Mouse (Mus musculus): ENCODE measurements at regions not wholly inside any gene's neighbourhood (a gene's known extent, or its start where the extent isn't known, plus 50 kb on each side); places are given as distances from the start of the nearest gene placed in this dataset.

DNA sequence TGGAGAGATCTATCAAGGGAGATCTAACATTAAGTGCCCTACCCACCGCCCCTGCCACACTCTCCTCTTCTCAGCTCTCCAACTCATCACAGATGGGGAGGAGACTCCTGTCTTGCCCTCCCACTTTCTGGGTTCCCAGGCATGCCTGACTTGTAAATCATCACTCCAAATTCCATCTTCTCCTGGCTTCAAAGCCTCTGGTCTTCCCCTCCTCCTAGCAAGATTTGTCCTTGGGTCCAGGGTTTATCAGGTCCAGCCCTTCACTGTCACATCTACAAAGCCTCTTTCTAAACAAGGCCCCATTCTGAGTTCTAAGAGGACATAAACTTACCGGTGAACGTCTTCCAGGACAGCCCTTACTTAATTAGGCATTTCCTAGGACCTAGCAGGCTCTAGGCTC lies 73.3 kb upstream of the Col5a1 start:
- no peaks in the 10 kb centered on the region for H3K4me1 ChIP-seq
- H3K9me3 ChIP-seq, result peaks cover 20% of the 10 kb centered on the region
- H3K4me3 ChIP-seq (replicated peaks), result no peak overlapping the region
- peaks cover 12% of the 10 kb centered on the region for H3K27me3 ChIP-seq (replicated peaks)
- TF ChIP-seq FLI1 (IDR thresholded peaks at IDR 0.05; ENCODE audit: low read length) (no peak), GATA1 (IDR thresholded peaks at IDR 0.05; ENCODE audit: borderline replicate concordance, low read length) (no peak)
- H3K36me3 ChIP-seq (replicated peaks; ENCODE audit: low read length), result no peaks in the 10 kb centered on the region

DNA sequence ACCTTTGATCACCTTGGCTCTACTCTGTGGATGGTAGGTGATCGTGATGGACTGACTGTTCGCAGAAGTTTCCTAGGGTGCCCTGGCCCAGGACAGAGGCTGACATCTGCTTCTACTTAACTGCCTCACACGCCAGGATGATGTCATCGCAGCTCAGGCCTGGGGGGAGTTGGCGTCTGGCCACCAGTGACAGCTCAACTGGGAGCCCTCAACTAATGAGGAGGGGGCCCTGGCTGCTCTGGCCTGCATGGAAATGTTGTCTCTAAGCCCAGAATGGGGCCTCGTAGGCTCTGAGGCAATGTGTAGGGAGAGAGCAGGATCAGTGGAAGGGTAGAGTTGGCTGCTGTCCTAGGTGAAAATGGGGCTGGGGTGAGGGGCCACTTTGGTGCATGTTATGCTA lies 72.9 kb upstream of the Col5a1 start:
- peaks cover 15% of the 10 kb centered on the region for H3K27me3 ChIP-seq (replicated peaks)
- no peaks in the 10 kb centered on the region for H3K36me3 ChIP-seq (replicated peaks; ENCODE audit: low read length)
- no peak for TF ChIP-seq GATA1 (IDR thresholded peaks at IDR 0.05; ENCODE audit: borderline replicate concordance, low read length)
- peaks cover 17% of the 10 kb centered on the region for H3K9me3 ChIP-seq
- H3K4me1 ChIP-seq, result no peaks in the 10 kb centered on the region
- no peak overlapping the region for H3K4me3 ChIP-seq (replicated peaks)

DNA sequence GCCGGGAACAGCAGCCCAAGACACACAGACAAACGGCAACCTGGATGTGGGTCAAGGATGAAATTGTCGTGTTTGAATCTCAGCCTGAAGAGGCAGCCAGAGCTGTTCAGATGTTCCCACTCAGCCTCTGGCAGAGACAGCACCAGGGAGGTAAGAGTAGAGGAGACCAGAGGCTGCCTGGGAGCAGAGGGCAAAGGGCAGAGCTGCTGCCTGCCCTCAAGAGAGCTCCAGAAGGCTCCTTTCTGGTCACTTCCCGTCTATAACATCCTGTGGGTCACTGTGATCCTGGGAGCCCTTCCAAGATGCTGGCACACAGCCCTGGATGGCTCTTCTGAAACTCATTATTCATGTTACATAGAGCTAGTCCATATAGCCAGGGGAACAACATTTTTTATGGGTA lies 67.6 kb upstream of the Col5a1 start:
- TF ChIP-seq GATA1 (IDR thresholded peaks at IDR 0.05; ENCODE audit: borderline replicate concordance, low read length) (no peak), FLI1 (IDR thresholded peaks at IDR 0.05; ENCODE audit: low read length) (no peak)
- Histone ChIP-seq H3K36me3 (replicated peaks; ENCODE audit: low read length) (no peaks in the 10 kb centered on the region), H3K4me3 (replicated peaks) (no peak overlapping the region), H3K9me3 (peaks cover 13% of the 10 kb centered on the region), H3K4me1 (no peaks in the 10 kb centered on the region), H3K27me3 (replicated peaks) (peaks cover 34% of the 10 kb centered on the region)

DNA sequence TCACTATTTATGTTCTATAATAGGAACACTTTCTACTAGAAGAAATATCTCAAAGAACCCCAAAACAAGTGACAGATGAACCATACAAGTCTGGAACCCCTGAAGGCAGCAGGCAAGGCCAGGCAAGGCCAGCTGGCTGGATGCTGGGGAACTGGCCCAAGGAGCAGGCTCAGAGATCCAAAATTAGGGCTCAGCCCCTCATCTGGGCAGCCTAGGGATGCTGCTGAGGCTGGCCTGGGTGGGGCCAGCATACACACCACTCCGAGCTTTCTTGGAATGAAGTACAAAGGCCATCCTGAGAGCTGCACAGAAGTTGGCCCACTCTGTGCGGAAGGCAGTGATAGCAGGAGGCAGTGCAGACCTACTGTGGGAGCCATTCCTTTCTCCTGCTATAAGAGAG lies 59.4 kb upstream of the Col5a1 start:
- Histone ChIP-seq H3K4me3 (replicated peaks) (no peak overlapping the region), H3K27me3 (replicated peaks) (peaks cover 54% of the 10 kb centered on the region), H3K36me3 (replicated peaks; ENCODE audit: low read length) (no peaks in the 10 kb centered on the region), H3K4me1 (no peaks in the 10 kb centered on the region), H3K9me3 (no peaks in the 10 kb centered on the region)
- no peak for TF ChIP-seq FLI1 (IDR thresholded peaks at IDR 0.05; ENCODE audit: low read length)
- TF ChIP-seq GATA1 (IDR thresholded peaks at IDR 0.05; ENCODE audit: borderline replicate concordance, low read length), result no peak

GRCm38 (mm10) chr2:27827582-27827981 lies 58.6 kb upstream of the Col5a1 start:
- H3K4me3 ChIP-seq (replicated peaks), result no peak overlapping the region
- TF ChIP-seq GATA1 (IDR thresholded peaks at IDR 0.05; ENCODE audit: borderline replicate concordance, low read length) (no peak), FLI1 (IDR thresholded peaks at IDR 0.05; ENCODE audit: low read length) (no peak)
- H3K4me1 ChIP-seq, result no peaks in the 10 kb centered on the region
- H3K27me3 ChIP-seq (replicated peaks), result peaks cover 55% of the 10 kb centered on the region
- no peaks in the 10 kb centered on the region for H3K9me3 ChIP-seq
- H3K36me3 ChIP-seq (replicated peaks; ENCODE audit: low read length), result no peaks in the 10 kb centered on the region

DNA sequence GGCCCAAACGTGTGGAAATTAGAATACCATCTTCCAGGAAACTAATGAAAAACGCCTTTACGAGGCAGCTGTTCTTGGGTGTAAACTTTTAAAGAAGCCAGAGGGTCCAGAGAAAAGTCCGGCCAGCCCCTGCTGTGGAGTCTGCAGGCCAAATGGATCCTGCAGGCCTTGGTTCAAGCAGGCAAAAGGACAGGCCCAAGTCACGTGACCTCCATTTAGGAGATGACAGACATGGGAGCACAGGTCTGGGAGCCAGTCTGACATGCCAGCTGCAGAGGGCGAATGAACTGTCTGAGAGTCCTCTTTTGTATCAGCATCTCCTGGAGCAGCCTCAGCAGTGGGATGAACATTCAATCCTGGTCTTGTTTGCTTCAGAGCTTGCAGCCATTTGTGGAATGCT lies 58.0 kb upstream of the Col5a1 start:
- H3K4me1 ChIP-seq, result no peaks in the 10 kb centered on the region
- TF ChIP-seq GATA1 (IDR thresholded peaks at IDR 0.05; ENCODE audit: borderline replicate concordance, low read length) (no peak), FLI1 (IDR thresholded peaks at IDR 0.05; ENCODE audit: low read length) (no peak)
- H3K4me3 ChIP-seq (replicated peaks), result no peak overlapping the region
- no peaks in the 10 kb centered on the region for H3K9me3 ChIP-seq
- no peaks in the 10 kb centered on the region for H3K36me3 ChIP-seq (replicated peaks; ENCODE audit: low read length)
- peaks cover 51% of the 10 kb centered on the region for H3K27me3 ChIP-seq (replicated peaks)

DNA sequence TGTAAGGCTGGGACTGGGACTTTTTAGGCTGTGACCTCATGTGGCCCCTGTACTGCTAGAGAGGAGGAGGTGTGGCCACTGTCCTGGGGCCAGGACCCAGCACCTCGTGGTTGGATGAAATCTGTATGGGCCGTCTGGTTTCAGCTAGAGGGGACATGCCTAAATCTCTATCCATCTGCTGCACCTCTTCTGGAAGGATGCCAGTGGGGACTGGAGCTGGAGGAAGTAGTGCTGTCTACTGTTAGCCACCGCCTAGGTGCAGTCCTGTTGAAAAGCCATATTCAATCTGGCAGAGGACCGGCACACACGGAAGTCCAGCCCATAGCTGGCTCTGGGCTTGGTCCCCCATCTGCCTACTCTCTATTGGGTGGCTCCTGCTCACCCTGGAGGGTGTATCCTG lies 56.7 kb upstream of the Col5a1 start:
- Histone ChIP-seq H3K36me3 (replicated peaks; ENCODE audit: low read length) (no peaks in the 10 kb centered on the region), H3K4me3 (replicated peaks) (no peak overlapping the region), H3K27me3 (replicated peaks) (peaks cover 51% of the 10 kb centered on the region), H3K9me3 (no peaks in the 10 kb centered on the region), H3K4me1 (peaks cover 5% of the 10 kb centered on the region)
- TF ChIP-seq FLI1 (IDR thresholded peaks at IDR 0.05; ENCODE audit: low read length) (no peak), GATA1 (IDR thresholded peaks at IDR 0.05; ENCODE audit: borderline replicate concordance, low read length) (no peak)

DNA sequence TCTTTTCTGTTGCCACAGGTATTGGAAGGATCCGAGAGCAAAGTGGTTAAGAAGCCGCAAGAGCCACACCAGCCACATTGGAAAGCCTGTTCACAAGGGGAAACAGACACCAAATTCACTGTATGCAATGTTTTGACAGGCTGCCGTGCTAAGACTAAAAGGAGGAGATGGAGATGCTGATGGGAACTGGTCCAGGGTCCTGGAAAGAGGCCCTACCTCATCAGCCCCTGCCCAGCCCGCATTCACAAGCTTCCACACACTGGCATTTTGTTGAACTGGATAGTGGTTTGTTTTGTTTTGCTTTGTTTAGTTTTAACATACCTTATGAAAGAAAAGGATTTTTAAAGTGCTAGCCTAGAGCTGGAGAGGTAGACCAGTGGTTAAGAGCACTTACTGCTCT lies 51.3 kb upstream of the Col5a1 start:
- Histone ChIP-seq H3K4me1 (peaks cover 13% of the 10 kb centered on the region), H3K4me3 (replicated peaks) (no peak overlapping the region), H3K27me3 (replicated peaks) (peaks cover 46% of the 10 kb centered on the region), H3K9me3 (no peaks in the 10 kb centered on the region), H3K36me3 (replicated peaks; ENCODE audit: low read length) (no peaks in the 10 kb centered on the region)
- TF ChIP-seq FLI1 (IDR thresholded peaks at IDR 0.05; ENCODE audit: low read length), result no peak
- no peak for TF ChIP-seq GATA1 (IDR thresholded peaks at IDR 0.05; ENCODE audit: borderline replicate concordance, low read length)

GRCm38 (mm10) chr2:27835758-27836460 lies 50.3 kb upstream of the Col5a1 start:
- H3K4me1 ChIP-seq, result peaks cover 13% of the 10 kb centered on the region
- TF ChIP-seq FLI1 (IDR thresholded peaks at IDR 0.05; ENCODE audit: low read length), result no peak
- no peak for TF ChIP-seq GATA1 (IDR thresholded peaks at IDR 0.05; ENCODE audit: borderline replicate concordance, low read length)
- peaks cover 45% of the 10 kb centered on the region for H3K27me3 ChIP-seq (replicated peaks)
- no peaks in the 10 kb centered on the region for H3K36me3 ChIP-seq (replicated peaks; ENCODE audit: low read length)
- no peaks in the 10 kb centered on the region for H3K9me3 ChIP-seq
- no peak overlapping the region for H3K4me3 ChIP-seq (replicated peaks)
